Mouse (Mus musculus): ENCODE measurements around the gene Sdf4.

DNA sequence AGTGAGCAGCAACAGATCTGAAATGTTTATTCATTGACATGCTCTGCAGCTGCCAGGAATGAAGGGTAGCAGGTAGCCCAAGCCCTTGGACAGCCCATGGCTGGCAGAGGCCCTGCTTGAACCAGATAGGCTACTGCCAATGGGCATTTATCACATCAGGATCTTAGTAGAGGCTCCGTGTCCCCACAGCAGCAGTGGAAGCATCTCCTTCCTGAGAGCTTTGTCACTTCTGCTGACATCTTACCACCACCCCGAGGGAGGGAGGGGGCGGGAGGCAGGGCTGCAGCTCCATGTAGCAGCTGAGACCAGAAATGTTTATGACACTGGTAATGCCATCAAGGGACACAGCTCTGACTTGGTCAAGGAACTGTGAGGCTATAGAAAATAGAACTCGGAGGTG lies 40.2 kb downstream of the Sdf4 start:
- no peak for TF ChIP-seq CTCF (IDR thresholded peaks at IDR 0.05; ENCODE audit: borderline replicate concordance, control insufficient read depth, extremely low read depth, insufficient read depth, low read length, poor library complexity)
- TF ChIP-seq POLR2A (IDR thresholded peaks at IDR 0.05; ENCODE audit: control insufficient read depth, extremely low read depth, insufficient read depth, low read length, poor library complexity), result no peak

Data from thymus, adult 2 months (tissue).